Mouse (Mus musculus): ENCODE results near the gene Wnk1.
A peak's percentile ranks its signal among the peaks of the same experiment; 100 is the strongest.

The Wnk1 gene

GRCm38 (mm10) chr6:120039668-120040556 is 1.4 kb upstream of the Wnk1 start:
- peak; percentile 72 to 74 for DNase-seq

GRCm38 (mm10) chr6:120039256-120039563 is 738 bp upstream of the Wnk1 start:
- DNase-seq: peak; percentile 37 to 39

- DNase-seq: peak; percentile 71 to 82
Observed at GRCm38 (mm10) chr6:120037636-120038365, 671 bp downstream of the Wnk1 start.

GRCm38 (mm10) chr6:120037004-120037635 is 1.4 kb downstream of the Wnk1 start:
- DNase-seq: peak; percentile 54 to 65

- no peak for DNase-seq
Observed at GRCm38 (mm10) chr6:120024577-120024976, 13.9 kb downstream of the Wnk1 start.

- no peak for DNase-seq
Observed at GRCm38 (mm10) chr6:120023746-120024145, 14.7 kb downstream of the Wnk1 start.

GRCm38 (mm10) chr6:120022042-120022441 is 16.4 kb downstream of the Wnk1 start:
- DNase-seq: peak in 1 of 2 experiments; percentile 36

GRCm38 (mm10) chr6:120019697-120020096 is 18.8 kb downstream of the Wnk1 start:
- DNase-seq: no peak

GRCm38 (mm10) chr6:120013125-120013524 is 25.3 kb downstream of the Wnk1 start:
- DNase-seq: no peak

GRCm38 (mm10) chr6:120011440-120011839 is 27.0 kb downstream of the Wnk1 start:
- DNase-seq: no peak

GRCm38 (mm10) chr6:120011001-120011400 is 27.5 kb downstream of the Wnk1 start:
- no peak for DNase-seq

- no peak for DNase-seq
Observed at GRCm38 (mm10) chr6:120010535-120010934, 27.9 kb downstream of the Wnk1 start.

- DNase-seq: no peak
Observed at GRCm38 (mm10) chr6:120001718-120002117, 36.8 kb downstream of the Wnk1 start.

GRCm38 (mm10) chr6:119996480-119996879 is 42.0 kb downstream of the Wnk1 start:
- no peak for DNase-seq

GRCm38 (mm10) chr6:119924235-119925005 is 114.1 kb downstream of the Wnk1 start:
- DNase-seq: peak; percentile 40 to 48

GRCm38 (mm10) chr6:119922544-119922943 is 115.9 kb downstream of the Wnk1 start:
- no peak for DNase-seq

- DNase-seq: no peak
Observed at GRCm38 (mm10) chr6:119922136-119922535, 116.3 kb downstream of the Wnk1 start.

- peak; percentile 73 to 81 for DNase-seq
Observed at GRCm38 (mm10) chr6:119918561-119919181, 119.8 kb downstream of the Wnk1 start.

GRCm38 (mm10) chr6:119915710-119916109 is 122.8 kb downstream of the Wnk1 start:
- DNase-seq: no peak

GRCm38 (mm10) chr6:119912046-119912445 is 126.4 kb downstream of the Wnk1 start:
- DNase-seq: no peak

GRCm38 (mm10) chr6:119905461-119905860 is 133.0 kb downstream of the Wnk1 start:
- DNase-seq: no peak

GRCm38 (mm10) chr6:119903081-119903789 is 135.2 kb downstream of the Wnk1 start:
- no peak for DNase-seq

Measured in cerebellum, adult 18-20 months (tissue).